Mouse (Mus musculus) forebrain, embryonic 16.5 days (tissue): Measurements from ENCODE around the gene Ndufs2. TPM values are rescaled to one million over a fixed set of nuclear protein-coding genes. Genes with fewer than 3 reads are reported as not detected.

ENCODE experiments used
- ATAC-seq: fragments of 200-750 bp; cut with Nextera tagmentation; 2 replicates; pipeline ENCODE4 v1.8.0; 2017; ENCODE audit warnings: mild to moderate bottlenecking, moderate library complexity
- H3K27ac ChIP-seq: fragments of 300-500 bp; sonication (generic); 2 replicates; pipeline ENCODE4 v1.5.1; 2014; ENCODE audit warnings: low read length, control low read depth
- H3K27me3 ChIP-seq: fragments of 300-500 bp; sonication (generic); replicated peaks from 2 replicates; pipeline ENCODE4 v1.6.1; 2014; ENCODE audit warnings: low read length; ENCODE audit not compliant: control insufficient read depth, insufficient read depth
- H3K36me3 ChIP-seq: fragments of 300-500 bp; sonication (generic); 2 replicates; pipeline ENCODE4 v1.6.1; 2014; ENCODE audit not compliant: control insufficient read depth, insufficient read depth
- H3K4me1 ChIP-seq: fragments of 300-500 bp; sonication (generic); replicated peaks from 2 replicates; pipeline ENCODE4 v1.6.1; 2014; ENCODE audit warnings: low read length; ENCODE audit not compliant: control insufficient read depth, insufficient read depth
- H3K4me2 ChIP-seq: fragments of 300-500 bp; sonication (generic); 2 replicates; pipeline ENCODE4 v1.6.1; 2014; ENCODE audit warnings: mild to moderate bottlenecking, low read length, control low read depth
- H3K4me3 ChIP-seq: fragments of 300-500 bp; sonication (generic); replicated peaks from 2 replicates; pipeline ENCODE4 v1.5.1; 2014; ENCODE audit warnings: mild to moderate bottlenecking, low read length, control low read depth
- H3K9ac ChIP-seq: fragments of 300-500 bp; sonication (generic); replicated peaks from 2 replicates; pipeline ENCODE4 v1.6.1; 2014; ENCODE audit warnings: low read depth, low read length, control low read depth
- H3K9me3 ChIP-seq: fragments of 300-500 bp; sonication (generic); 2 replicates; pipeline ENCODE4 v1.6.1; 2016; ENCODE audit warnings: low read length; ENCODE audit not compliant: control insufficient read depth
- WGBS: fragments of 180-500 bp; shearing (Covaris S2); extraction: QIAGEN DNeasy Blood & Tissue Kit; methylation state at CpG from one replicate; pipeline ENCODE4 v1.1.7; 2014; 5-methylcytosine and 5-hydroxymethylcytosine counted together
- polyA plus RNA-seq: library from polyadenylated mRNA; unstranded; fragments of >200 nt; fragmentation: Nextera tagmentation; extraction: Ambion mirVana; gene quantifications from 2 replicates; pipeline ENCODE4 v1.2.1, GENCODE M21; 2015

The Ndufs2 gene
- polyA plus RNA-seq, 1 experiment from 2014 or later = 232 TPM

DNA sequence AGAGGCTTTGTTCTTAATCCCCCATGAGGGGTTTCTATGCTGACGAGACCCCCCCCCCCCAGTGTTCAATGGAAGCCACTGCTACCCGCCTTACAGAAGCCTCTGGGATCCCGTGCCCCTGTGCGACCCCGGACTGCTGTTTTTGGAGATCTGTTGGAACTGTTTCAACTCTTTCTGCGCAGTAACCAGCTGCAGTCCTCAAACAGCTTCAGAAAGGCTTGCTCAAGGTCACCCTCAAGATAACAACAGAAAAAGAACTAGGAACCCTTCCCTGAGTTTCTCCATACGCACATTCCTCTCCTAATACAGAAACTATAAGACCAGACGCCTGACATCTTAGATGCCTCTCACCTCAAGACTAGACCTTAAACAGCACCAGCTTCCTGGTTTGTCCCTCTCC, 62.1 kb downstream of the Ndufs2 start:
- H3K36me3 ChIP-seq = no peaks in the 10 kb centered on the region
- no peaks in the 10 kb centered on the region for H3K9me3 ChIP-seq
- 12% methylated on average over 8 of the region's 8 CpGs for whole genome bisulfite sequencing
- no peak overlapping the region for H3K27ac ChIP-seq
- no peak overlapping the region for H3K4me3 ChIP-seq
- no peak for ATAC-seq
- no peak overlapping the region for H3K4me2 ChIP-seq
- H3K9ac ChIP-seq = no peak overlapping the region
- H3K27me3 ChIP-seq = peaks cover 21% of the 10 kb centered on the region
- peaks cover 21% of the 10 kb centered on the region for H3K4me1 ChIP-seq

DNA sequence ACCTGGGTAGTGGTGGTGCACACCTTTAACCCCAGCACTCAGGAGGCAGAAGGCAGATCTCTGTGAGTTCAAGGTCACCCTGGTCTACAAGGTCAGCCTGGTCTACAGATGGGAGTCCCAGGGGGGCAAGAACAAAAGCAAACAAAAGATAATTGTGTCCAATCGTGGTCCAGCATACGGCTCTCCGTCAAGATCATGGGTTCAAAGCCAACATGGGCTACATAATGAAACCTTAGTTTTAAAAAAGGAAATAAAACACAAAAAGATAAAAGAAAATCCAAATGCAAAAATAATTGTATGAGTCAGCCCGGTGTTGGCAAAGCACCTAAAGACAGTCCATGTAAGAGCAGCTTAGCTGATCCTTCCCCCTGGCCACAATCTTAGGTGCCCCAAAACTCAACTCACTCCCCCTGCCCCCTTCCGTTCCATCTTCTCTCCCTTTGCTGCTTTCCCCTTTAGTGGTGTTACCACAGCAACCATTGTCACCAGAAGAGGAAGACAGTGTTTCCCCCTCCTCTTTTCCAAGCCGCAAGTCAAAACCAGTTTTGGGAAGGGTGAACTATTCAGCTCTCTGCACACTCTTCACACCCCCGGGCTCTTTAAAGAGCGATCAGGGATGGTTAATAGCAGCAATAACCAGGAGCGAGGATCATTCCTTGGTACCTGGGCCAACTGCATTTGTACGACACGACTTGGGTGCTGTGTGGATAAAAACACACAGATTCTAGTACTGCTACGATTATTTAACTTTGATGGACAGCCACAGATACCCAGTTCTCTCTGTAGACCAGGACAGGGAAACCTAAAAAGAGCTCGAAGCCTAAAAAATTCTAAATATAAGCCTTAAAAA, 63.1 kb downstream of the Ndufs2 start:
- peak; percentile 33; the same call in 1 of the 2 replicates for ATAC-seq
- peaks cover 16% of the 10 kb centered on the region for H3K4me1 ChIP-seq
- H3K4me2 ChIP-seq = no peak overlapping the region
- H3K36me3 ChIP-seq = no peaks in the 10 kb centered on the region
- H3K4me3 ChIP-seq = no peak overlapping the region
- H3K9me3 ChIP-seq = no peaks in the 10 kb centered on the region
- peaks cover 14% of the 10 kb centered on the region for H3K27me3 ChIP-seq
- 26% methylated on average over 13 of the region's 13 CpGs for WGBS
- no peak overlapping the region for H3K27ac ChIP-seq
- H3K9ac ChIP-seq = no peak overlapping the region

DNA sequence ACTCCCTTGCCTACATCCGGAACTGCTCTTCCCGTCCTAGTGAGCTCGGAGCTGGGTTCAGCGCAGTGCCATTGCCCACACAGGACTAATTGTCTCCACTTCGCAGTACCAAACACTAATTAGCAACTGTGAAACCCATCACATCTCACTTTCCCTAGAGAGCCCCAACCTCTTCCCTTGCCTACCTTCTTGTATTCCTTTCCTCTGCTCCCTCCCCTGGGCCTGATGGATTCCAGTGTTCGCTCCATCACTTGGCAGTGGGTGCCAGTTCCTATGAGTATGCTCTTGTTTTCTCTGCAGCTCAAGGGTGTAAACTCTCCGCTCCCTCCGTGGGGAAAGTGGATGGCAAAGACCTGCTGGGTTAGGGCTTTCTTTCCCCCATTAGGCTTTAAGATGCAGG, 65.5 kb downstream of the Ndufs2 start:
- 61% methylated on average over 8 of the region's 8 CpGs for WGBS

More for the DNA sequence above, 65.5 kb downstream of the Ndufs2 start:
- Histone ChIP-seq H3K36me3 (no peaks in the 10 kb centered on the region), H3K4me1 (peaks cover 13% of the 10 kb centered on the region), H3K9ac (no peak overlapping the region), H3K9me3 (no peaks in the 10 kb centered on the region), H3K27me3 (0 out of 2 replicates have a peak, but pooled peaks cover under 1% of the 10 kb centered on the region), H3K27ac (no peak overlapping the region), H3K4me3 (no peak overlapping the region), H3K4me2 (no peak overlapping the region)
- ATAC-seq = no peak

Other genes with a start within 250 kb of the Ndufs2 start
- 0.22 and 0.32 TPM in 2 replicates for gene Fcgr4, start 232.5 kb downstream of the Ndufs2 start, polyA plus RNA-seq
- 6.7 and 7.6 TPM in 2 replicates for gene Fcgr3, start 186.5 kb downstream of the Ndufs2 start, polyA plus RNA-seq
- gene Cfap126, start 137.5 kb downstream of the Ndufs2 start, polyA plus RNA-seq = 5.3 and 6.4 TPM in 2 replicates
- gene Sdhc, start 100.8 kb downstream of the Ndufs2 start, polyA plus RNA-seq = 206 and 226 TPM in 2 replicates
- not detected in 2 replicates for gene Mpz, start 100.7 kb downstream of the Ndufs2 start, polyA plus RNA-seq
- 7.1 and 7.9 TPM in 2 replicates for gene Pcp4l1, start 55.1 kb downstream of the Ndufs2 start, polyA plus RNA-seq
- 0.29 and 0.48 TPM in 2 replicates for gene Nr1i3, start 37.4 kb downstream of the Ndufs2 start, polyA plus RNA-seq
- gene Tomm40l, start 28.9 kb downstream of the Ndufs2 start, polyA plus RNA-seq = 47.7 and 54.8 TPM in 2 replicates
- 1.4 and 2.3 TPM in 2 replicates for gene Apoa2, start 26.3 kb downstream of the Ndufs2 start, polyA plus RNA-seq
- 15.7 and 17.6 TPM in 2 replicates for gene Fcer1g, start 17.0 kb downstream of the Ndufs2 start, polyA plus RNA-seq
- 7.2 and 7.6 TPM in 2 replicates for gene Adamts4, start 967 bp downstream of the Ndufs2 start, polyA plus RNA-seq
- gene B4galt3, start 18.9 kb upstream of the Ndufs2 start, polyA plus RNA-seq = 111 and 114 TPM in 2 replicates
- gene Ppox, start 29.8 kb upstream of the Ndufs2 start, polyA plus RNA-seq = 47.6 and 49.2 TPM in 2 replicates
- gene Usp21, start 36.6 kb upstream of the Ndufs2 start, polyA plus RNA-seq = 126 and 130 TPM in 2 replicates
- 93.5 and 102 TPM in 2 replicates for gene Ufc1, start 43.6 kb upstream of the Ndufs2 start, polyA plus RNA-seq
- gene Dedd, start 77.8 kb upstream of the Ndufs2 start, polyA plus RNA-seq = 55.5 and 61.7 TPM in 2 replicates
- gene Nit1, start 94.3 kb upstream of the Ndufs2 start, polyA plus RNA-seq = 55.7 and 62.7 TPM in 2 replicates
- gene Pfdn2, start 94.3 kb upstream of the Ndufs2 start, polyA plus RNA-seq = 118 and 156 TPM in 2 replicates
- 2.7 and 3.1 TPM in 2 replicates for gene Klhdc9, start 109.4 kb upstream of the Ndufs2 start, polyA plus RNA-seq
- 0.67 and 1.1 TPM in 2 replicates for gene Nectin4, start 118.7 kb upstream of the Ndufs2 start, polyA plus RNA-seq
- gene Arhgap30, start 137.6 kb upstream of the Ndufs2 start, polyA plus RNA-seq = 0.48 and 0.81 TPM in 2 replicates
- gene Usf1, start 159.9 kb upstream of the Ndufs2 start, polyA plus RNA-seq = 207 and 226 TPM in 2 replicates
- 10.1 and 11.4 TPM in 2 replicates for gene Tstd1, start 167.5 kb upstream of the Ndufs2 start, polyA plus RNA-seq
- gene F11r, start 186.1 kb upstream of the Ndufs2 start, polyA plus RNA-seq = 7.8 and 10.2 TPM in 2 replicates